8 mouse cellular contexts compared by ENCODE assay signal in genomic region chr11:88113543-88114271, GRCm38 (mm10). TPM values are rescaled to one million over a fixed set of nuclear protein-coding genes. Genes with fewer than 3 reads are reported as not detected.
DNase-seq lines count a peak whose midpoint lies in the region; ATAC-seq and TF ChIP-seq lines count a peak whose summit lies in the region.

No protein-coding gene starts in this region.

- TF ChIP-seq CTCF in lung, postnatal 0 days (IDR thresholded peaks at IDR 0.05) = no peak

- H3K36me3 ChIP-seq in midbrain, embryonic 10.5 days = peaks cover 5% of the 10 kb centered on the region
- no peaks in the 10 kb centered on the region for H3K36me3 ChIP-seq in midbrain, embryonic 15.5 days (replicated peaks)
- H3K36me3 ChIP-seq in hindbrain, embryonic 16.5 days (ENCODE audit: control insufficient read depth, insufficient read depth, low read length) = no peaks in the 10 kb centered on the region
- no peaks in the 10 kb centered on the region for H3K36me3 ChIP-seq in lung, postnatal 0 days (ENCODE audit: insufficient read depth, low read length)

- H3K4me3 ChIP-seq in midbrain, embryonic 10.5 days = no peak overlapping the region
- no peak overlapping the region for H3K4me3 ChIP-seq in midbrain, embryonic 15.5 days
- H3K4me3 ChIP-seq in hindbrain, embryonic 16.5 days (ENCODE audit: low read length) = no peak overlapping the region
- no peak overlapping the region for H3K4me3 ChIP-seq in lung, postnatal 0 days (ENCODE audit: low read depth, low read length)

- TF ChIP-seq EP300 in lung, postnatal 0 days (IDR thresholded peaks at IDR 0.05) = peak; percentile 94

- intact Hi-C loops in gastrocnemius, postnatal 14 days (cut with DNase I; ENCODE audit: low total_unique reads) = no loop called here

- no peak overlapping the region for H3K9ac ChIP-seq in midbrain, embryonic 15.5 days
- H3K9ac ChIP-seq in hindbrain, embryonic 16.5 days (ENCODE audit: low read depth, low read length) = no peak overlapping the region
- H3K9ac ChIP-seq in lung, postnatal 0 days (replicated peaks; ENCODE audit: low read depth) = no peak overlapping the region

- H3K27me3 ChIP-seq in midbrain, embryonic 10.5 days (ENCODE audit: low read depth, poor library complexity, severe bottlenecking) = no peaks in the 10 kb centered on the region
- H3K27me3 ChIP-seq in midbrain, embryonic 15.5 days (replicated peaks) = no peaks in the 10 kb centered on the region
- no peaks in the 10 kb centered on the region for H3K27me3 ChIP-seq in hindbrain, embryonic 16.5 days (replicated peaks; ENCODE audit: control insufficient read depth, insufficient read depth, low read length)
- no peaks in the 10 kb centered on the region for H3K27me3 ChIP-seq in lung, postnatal 0 days (replicated peaks; ENCODE audit: insufficient read depth, low read length)

- H3K27ac ChIP-seq in midbrain, embryonic 10.5 days (replicated peaks) = peak overlapping the region; percentile 65
- H3K27ac ChIP-seq in midbrain, embryonic 15.5 days = no peak overlapping the region
- H3K27ac ChIP-seq in hindbrain, embryonic 16.5 days (ENCODE audit: low read depth, low read length) = peak overlapping the region; percentile 19; the same call in 1 of the 2 replicates
- H3K27ac ChIP-seq in lung, postnatal 0 days (ENCODE audit: low read length) = peak overlapping the region; percentile 10

- DNase-seq in midbrain, embryonic 10.5 days (ENCODE audit: low spot score) = no peak
- peak; percentile 57 for DNase-seq in gastrocnemius, postnatal 14 days
- peak; percentile 81 for DNase-seq in lung, postnatal 0 days (ENCODE audit: low spot score)
- no peak for DNase-seq in spleen, postnatal 10 days (ENCODE audit: low spot score in 2 of 2)
- DNase-seq in thymus, postnatal 14 days = no peak
- DNase-seq in urinary bladder, adult 18-20 months (ENCODE audit: low spot score in 2 of 2) = no peak

- no peak for ATAC-seq in midbrain, embryonic 15.5 days (replicated peaks)
- ATAC-seq in hindbrain, embryonic 16.5 days = no peak
- peak; percentile 68 for ATAC-seq in lung, postnatal 0 days

- 61% methylated on average over 6 of the region's 6 CpGs for WGBS in midbrain, embryonic 10.5 days
- 48% methylated on average over 6 of the region's 6 CpGs for WGBS in midbrain, embryonic 15.5 days
- 45% methylated on average over 6 of the region's 6 CpGs for WGBS in hindbrain, embryonic 16.5 days
- 40% methylated on average over 6 of the region's 6 CpGs for WGBS in lung, postnatal 0 days

- H3K4me1 ChIP-seq in midbrain, embryonic 10.5 days = peaks cover 91% of the 10 kb centered on the region
- peaks cover 52% of the 10 kb centered on the region for H3K4me1 ChIP-seq in midbrain, embryonic 15.5 days
- H3K4me1 ChIP-seq in hindbrain, embryonic 16.5 days (ENCODE audit: control insufficient read depth, insufficient read depth, low read depth, low read length) = peaks cover 31% of the 10 kb centered on the region
- H3K4me1 ChIP-seq in lung, postnatal 0 days (ENCODE audit: insufficient read depth, low read depth, low read length) = peaks cover 30% of the 10 kb centered on the region

- H3K4me2 ChIP-seq in midbrain, embryonic 15.5 days = no peak overlapping the region
- no peak overlapping the region for H3K4me2 ChIP-seq in hindbrain, embryonic 16.5 days (ENCODE audit: low read length)
- H3K4me2 ChIP-seq in lung, postnatal 0 days (replicated peaks; ENCODE audit: low read depth, low read length) = no peak overlapping the region

- no peaks in the 10 kb centered on the region for H3K9me3 ChIP-seq in midbrain, embryonic 10.5 days (replicated peaks)
- no peaks in the 10 kb centered on the region for H3K9me3 ChIP-seq in midbrain, embryonic 15.5 days
- no peaks in the 10 kb centered on the region for H3K9me3 ChIP-seq in hindbrain, embryonic 16.5 days (ENCODE audit: control insufficient read depth, low read length)
- H3K9me3 ChIP-seq in lung, postnatal 0 days (ENCODE audit: low read length) = no peaks in the 10 kb centered on the region

RNA-seq across cellular contexts. Expression of gene Cuedc1, which starts 15.8 kb away (rescaled TPM):
- polyA plus RNA-seq in midbrain, embryonic 10.5 days (2016; fragmentation: Nextera tagmentation; extraction: Ambion mirVana) = 26.4 and 27.2 TPM in 2 replicates
- polyA plus RNA-seq in midbrain, embryonic 15.5 days (2015; fragmentation: Nextera tagmentation; extraction: Ambion mirVana) = 50.2 and 54.6 TPM in 2 replicates
- total RNA-seq in gastrocnemius, postnatal 14 days (2021) = 10 to 100 TPM; 48.5 to 50.0 TPM
- polyA plus RNA-seq in hindbrain, embryonic 16.5 days (2015; fragmentation: Nextera tagmentation; extraction: Ambion mirVana) = 29.9 and 41.3 TPM in 2 replicates
- polyA plus RNA-seq in lung, postnatal 0 days (2015; fragmentation: Nextera tagmentation; extraction: Ambion mirVana) = 14.6 TPM in 2 replicates

RNA-seq across cellular contexts. Expression of gene Vezf1, which starts 45.6 kb away (rescaled TPM):
- polyA plus RNA-seq in midbrain, embryonic 10.5 days (2016; fragmentation: Nextera tagmentation; extraction: Ambion mirVana) = 70.5 and 73.9 TPM in 2 replicates
- polyA plus RNA-seq in midbrain, embryonic 15.5 days (2015; fragmentation: Nextera tagmentation; extraction: Ambion mirVana) = 50.6 and 52.2 TPM in 2 replicates
- total RNA-seq in gastrocnemius, postnatal 14 days (2021) = 10 to 100 TPM; 39.2 to 43.5 TPM
- polyA plus RNA-seq in hindbrain, embryonic 16.5 days (2015; fragmentation: Nextera tagmentation; extraction: Ambion mirVana) = 32.3 and 38.9 TPM in 2 replicates
- 26.8 TPM in 2 replicates for polyA plus RNA-seq in lung, postnatal 0 days (2015; fragmentation: Nextera tagmentation; extraction: Ambion mirVana)

Comparison
In these comparisons a context has a peak if more than half of its experiments do, and no peak if none do; other contexts are left out.
1. DNase-seq: peak in gastrocnemius, postnatal 14 days (single experiment) and lung, postnatal 0 days (single experiment); none in midbrain, embryonic 10.5 days (single experiment), spleen, postnatal 10 days (0 of 2), thymus, postnatal 14 days (single experiment) and urinary bladder, adult 18-20 months (0 of 2).